Mouse (Mus musculus) brain, embryonic 14.5 days (tissue): Measurements from ENCODE around the gene Hcls1. TPM values are rescaled to one million over a fixed set of nuclear protein-coding genes. Genes with fewer than 3 reads are reported as not detected.
A peak's percentile ranks its signal among the peaks of the same experiment; 100 is the strongest.

Source experiments
- DNase-seq: peaks from one replicate; pipeline ENCODE4 v3.0.0-alpha.2; 2011; ENCODE audit warnings: low read depth
- CTCF ChIP-seq: fragments of 200-500 bp; IDR thresholded peaks from 2 replicates; pipeline ENCODE4 v1.5.1; 2012; ENCODE audit warnings: inconsistent platforms, mild to moderate bottlenecking, moderate library complexity, borderline replicate concordance; ENCODE audit not compliant: insufficient read depth, insufficient read length; ENCODE audit errors: extremely low read depth
- POLR2A ChIP-seq: fragments of 200-500 bp; IDR thresholded peaks from 2 replicates; pipeline ENCODE4 v1.6.1; 2012; ENCODE audit warnings: mild to moderate bottlenecking, inconsistent platforms, borderline replicate concordance; ENCODE audit not compliant: poor library complexity, insufficient read depth, insufficient read length, severe bottlenecking; ENCODE audit errors: extremely low read depth
- polyA plus RNA-seq: library from polyadenylated mRNA; depleted of rRNA; stranded (reverse); fragments of >200 nt; gene quantifications from 2 replicates; pipeline ENCODE4 v1.2.3, GENCODE M21; 2012

Hcls1 gene
- polyA plus RNA-seq, 1 experiment = 1.9 TPM

DNA sequence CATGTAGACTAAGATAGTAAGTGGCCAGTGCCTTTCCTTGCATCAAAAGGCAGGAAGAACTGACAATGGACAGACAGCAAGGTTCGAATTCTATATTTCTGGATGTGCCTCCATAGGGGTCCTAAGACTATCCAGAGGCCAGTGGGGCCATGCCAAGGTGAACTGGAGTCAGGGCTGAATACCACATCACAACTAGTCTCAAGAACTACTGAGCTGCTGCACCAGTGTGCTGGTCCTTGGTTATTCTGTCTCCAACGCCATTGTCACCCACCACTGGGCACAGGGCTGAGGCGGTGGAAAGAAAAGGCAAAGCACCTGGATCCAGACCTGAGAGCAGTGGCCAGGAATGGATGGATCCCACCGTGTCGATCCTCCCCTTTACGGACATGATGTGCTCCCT lies 2.2 kb upstream of the Hcls1 start:
- TF ChIP-seq POLR2A (no peak), CTCF (no peak)
- DNase-seq = no peak

DNA sequence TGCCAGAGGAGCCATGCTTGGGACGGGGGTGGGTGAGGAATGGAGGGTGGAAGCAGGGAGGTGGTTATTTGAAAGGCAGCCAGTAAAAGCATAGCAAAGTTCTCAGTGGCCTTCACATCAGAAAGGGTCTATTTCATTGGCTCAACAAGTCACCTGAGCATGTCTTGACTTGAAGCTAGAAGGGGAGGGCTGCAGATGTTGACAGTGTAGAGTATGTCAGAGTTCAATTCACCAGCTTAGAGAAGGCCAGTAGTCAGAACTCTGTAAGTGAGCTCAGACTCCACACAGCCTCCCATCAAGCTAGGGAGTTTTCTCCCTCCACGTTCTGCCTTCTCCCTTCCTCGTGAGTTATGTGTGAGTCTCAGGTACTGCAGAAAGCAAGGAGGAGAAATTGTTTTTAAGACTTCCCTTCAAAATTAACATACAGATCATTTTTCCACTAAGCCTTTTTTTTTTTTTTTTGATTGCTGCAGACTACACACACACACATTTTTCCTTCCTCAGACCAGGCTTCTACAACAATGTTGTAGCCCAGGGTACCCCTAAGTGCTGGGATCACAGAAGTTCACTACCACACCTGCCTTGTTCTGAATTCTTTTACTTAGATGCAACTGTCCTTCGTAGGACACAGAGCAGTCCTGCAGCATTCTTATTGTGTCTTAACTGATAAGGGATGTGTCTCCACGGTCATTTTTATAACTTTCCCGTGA lies 497 bp upstream of the Hcls1 start:
- DNase-seq = peak; percentile 3

DNA sequence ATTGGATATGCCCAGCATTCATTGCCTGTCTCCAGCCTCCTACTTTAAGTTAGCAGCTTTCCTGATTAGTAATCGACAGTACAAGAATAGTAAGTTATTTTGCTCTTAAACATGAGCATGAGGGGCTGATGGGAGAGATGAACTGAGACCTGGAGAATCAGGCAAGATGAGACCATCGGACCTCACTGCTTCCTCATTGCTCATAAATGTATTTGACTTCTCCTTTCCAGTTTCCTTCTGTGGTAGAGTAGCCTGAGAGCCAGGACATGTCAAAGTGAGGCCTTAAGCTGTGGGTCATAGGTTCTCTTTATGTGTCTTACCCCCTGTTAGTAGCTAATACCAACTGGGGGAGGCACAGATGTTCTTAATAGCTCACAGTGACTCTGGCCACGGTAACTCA lies 1.0 kb downstream of the Hcls1 start:
- DNase-seq = no peak
- no peak for TF ChIP-seq CTCF
- no peak for TF ChIP-seq POLR2A

More for the DNA sequence above, 497 bp upstream of the Hcls1 start:
- TF ChIP-seq CTCF = no peak
- no peak for TF ChIP-seq POLR2A

DNA sequence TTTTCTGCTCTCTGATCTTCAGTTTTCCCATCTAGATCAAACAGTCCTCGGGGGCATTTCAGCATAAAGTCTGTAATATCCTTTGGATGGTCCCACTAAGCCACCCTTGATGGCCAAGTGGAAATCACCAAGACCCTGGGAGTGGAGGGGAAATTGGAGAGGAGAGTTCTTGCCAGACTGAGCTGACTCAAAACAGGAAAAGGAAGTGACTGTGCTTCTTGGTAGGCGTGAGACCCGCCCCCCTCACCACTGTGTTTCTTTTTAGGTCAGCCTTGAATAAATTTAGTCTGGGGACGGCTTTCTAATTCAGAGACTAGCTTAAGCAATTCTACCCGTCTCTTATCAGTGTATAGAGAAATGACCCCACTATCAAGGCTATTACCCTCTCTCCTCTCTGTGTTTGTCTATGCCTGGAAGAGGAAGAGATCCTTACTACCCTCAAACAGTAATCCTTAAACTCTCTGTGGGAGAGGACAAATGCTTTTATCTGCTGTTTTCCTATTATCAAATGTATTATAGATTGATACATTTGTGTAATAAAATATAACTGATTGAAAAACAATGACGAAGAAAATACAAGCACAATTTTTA lies 6.4 kb downstream of the Hcls1 start:
- DNase-seq = no peak
- no peak for TF ChIP-seq POLR2A
- no peak for TF ChIP-seq CTCF

DNA sequence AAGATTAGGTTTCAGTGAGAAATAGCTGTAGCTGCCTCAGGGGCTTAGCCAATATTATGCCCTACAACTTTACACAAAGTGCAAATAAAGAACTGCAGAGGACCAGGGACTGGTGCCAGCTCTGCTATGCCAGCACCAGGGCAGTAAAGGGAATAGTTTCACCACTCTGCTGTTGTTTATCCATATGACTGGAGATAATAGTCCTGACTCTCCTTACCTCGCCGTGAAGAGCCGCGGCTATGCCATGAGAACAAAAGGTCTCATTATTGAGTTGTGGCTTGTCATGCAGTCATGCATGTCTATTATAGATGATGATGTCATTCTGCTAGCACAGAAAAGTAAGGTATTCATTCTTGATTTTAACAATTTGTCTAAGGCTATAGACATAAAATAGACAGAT lies 7.1 kb downstream of the Hcls1 start:
- no peak for TF ChIP-seq POLR2A
- TF ChIP-seq CTCF = no peak
- DNase-seq = peak; percentile 31

DNA sequence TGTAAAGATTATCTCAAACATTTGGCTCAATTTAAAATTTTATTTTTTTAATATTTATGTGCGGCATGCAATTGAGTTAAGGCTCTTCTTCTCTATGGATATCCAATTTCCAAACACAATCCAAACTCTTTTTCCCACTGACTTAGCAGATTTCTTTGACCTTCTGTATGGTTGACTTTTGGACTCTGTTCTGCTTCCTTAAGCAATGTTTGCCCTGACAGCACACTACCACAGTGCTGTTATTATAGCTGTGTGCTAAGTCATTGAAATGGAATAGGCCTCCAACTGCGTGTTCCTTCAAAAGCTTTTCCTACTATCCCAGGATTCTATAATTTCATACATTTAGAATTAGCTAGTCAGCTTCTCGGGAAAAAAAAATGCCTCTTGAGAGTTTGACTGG lies 8.8 kb downstream of the Hcls1 start:
- TF ChIP-seq CTCF = no peak
- TF ChIP-seq POLR2A = no peak
- DNase-seq = no peak

DNA sequence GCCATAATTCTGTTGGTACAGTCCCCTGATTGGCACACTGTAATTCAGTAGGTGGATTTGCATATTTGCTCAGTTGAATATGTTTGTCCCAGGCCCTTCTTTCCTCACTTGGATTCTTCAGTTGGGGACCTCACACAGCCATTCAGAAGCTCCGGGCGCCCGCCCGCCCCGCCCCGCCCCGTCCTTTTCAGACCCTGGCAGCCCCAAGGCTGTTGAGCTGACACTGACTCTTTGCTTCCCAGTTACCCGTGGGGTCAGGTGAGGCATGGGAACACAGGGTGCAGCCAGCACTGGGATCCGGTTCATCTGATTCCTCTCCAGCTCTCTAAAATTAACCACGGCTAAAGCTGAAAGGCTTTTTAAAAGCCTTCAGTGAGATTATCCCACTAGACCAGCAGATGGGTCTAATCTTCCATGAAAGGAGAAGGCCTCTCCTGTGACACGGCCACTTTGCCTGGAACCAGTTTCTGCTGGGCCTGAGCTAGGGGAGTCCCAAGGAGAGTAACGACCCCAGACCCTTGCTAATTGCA lies 10.2 kb downstream of the Hcls1 start:
- TF ChIP-seq CTCF (no peak), POLR2A (no peak)
- peak; percentile 49 for DNase-seq

DNA sequence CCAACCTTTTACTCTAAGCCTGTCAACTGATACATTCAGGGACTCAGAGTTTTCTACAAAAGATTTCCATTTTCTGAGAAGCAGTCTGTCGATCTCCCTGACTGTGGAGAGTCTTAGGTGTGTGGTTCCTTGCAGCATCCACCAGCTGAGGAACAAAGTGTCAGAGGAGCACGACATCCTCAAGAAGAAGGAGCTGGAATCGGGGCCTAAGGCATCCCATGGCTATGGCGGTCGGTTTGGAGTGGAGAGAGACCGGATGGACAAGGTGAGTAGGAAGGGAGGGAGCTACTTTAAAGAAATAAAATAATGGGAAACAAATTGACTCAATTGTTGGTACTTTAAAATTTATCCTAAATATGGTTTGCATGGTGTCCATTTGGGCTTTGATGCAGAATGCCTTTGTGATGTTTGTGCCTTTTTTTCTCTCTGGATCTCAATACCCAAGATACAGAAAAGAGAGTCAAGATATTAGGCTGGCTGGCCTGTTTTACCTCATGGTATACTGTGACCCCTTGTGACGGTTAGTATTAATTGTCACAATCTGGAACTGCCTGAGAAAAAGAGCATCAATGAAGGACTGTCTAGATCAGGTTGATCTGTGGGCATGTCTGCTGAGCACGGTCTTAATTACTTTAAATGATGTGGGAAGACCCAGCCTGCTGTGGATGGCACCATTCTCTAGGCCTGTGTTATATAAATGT lies 11.8 kb downstream of the Hcls1 start:
- TF ChIP-seq POLR2A = no peak
- no peak for TF ChIP-seq CTCF

DNA sequence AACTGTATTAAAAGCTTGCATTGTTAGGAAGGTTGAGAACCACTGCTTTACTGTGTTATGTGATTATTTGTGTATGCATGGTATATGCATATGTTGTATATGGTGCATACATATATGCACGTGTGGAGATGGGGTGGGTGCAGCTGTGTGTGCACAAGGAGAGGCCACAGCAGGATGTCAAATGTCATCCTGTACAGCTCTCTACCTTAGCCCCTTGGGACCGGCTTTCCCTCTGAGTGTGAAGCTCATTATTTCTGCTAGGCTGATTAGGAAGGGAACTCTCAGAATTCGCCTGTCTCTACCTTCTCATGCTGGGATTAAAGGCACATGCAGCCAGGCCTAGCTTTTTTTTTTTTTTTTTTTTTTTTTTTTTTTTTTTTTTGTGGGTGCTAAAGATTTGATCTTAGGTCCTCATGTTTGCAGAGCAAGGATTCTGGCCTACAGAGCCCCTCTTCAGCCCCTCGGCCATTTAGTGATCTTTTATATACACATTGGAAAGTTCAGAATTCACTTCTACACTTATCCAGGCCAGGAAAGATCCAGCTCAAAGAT lies 12.9 kb downstream of the Hcls1 start:
- TF ChIP-seq POLR2A (no peak), CTCF (no peak)
- DNase-seq = no peak

More for the DNA sequence above, 11.8 kb downstream of the Hcls1 start:
- DNase-seq = no peak

DNA sequence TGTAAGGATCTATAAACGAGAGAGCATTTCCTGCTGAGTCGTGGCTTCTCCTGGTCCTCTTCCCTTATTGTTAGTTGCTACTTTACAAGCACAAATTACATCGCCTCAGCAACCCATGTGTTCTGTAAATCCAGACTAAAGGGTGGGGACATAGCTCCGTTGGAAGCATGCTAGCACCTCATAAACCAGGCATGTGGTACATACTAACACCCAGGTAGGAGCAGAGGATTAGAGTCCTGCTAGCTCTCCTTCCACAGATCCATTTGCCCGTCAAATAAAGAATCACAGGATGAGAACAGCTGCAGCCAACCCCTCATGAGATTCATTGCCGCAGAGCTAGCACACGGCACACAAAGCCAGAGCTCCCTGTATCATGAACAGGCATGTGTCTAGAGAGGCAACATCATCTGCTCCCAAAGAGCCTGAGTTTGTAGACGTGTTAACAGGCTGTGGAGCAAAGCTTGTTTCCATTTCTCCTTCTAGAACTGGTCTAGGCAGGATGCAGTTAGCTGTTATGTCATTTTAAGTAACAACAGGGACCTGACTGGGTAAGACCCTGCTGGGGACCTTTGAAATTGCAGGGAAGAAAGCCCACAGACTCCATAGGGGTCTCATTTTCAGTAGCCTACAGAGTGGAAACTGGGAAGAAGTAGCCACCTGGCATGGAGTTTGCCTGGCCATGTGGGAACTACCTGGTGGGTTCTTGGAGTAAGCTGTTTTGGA lies 15.0 kb downstream of the Hcls1 start:
- TF ChIP-seq CTCF (no peak), POLR2A (no peak)
- DNase-seq = no peak

DNA sequence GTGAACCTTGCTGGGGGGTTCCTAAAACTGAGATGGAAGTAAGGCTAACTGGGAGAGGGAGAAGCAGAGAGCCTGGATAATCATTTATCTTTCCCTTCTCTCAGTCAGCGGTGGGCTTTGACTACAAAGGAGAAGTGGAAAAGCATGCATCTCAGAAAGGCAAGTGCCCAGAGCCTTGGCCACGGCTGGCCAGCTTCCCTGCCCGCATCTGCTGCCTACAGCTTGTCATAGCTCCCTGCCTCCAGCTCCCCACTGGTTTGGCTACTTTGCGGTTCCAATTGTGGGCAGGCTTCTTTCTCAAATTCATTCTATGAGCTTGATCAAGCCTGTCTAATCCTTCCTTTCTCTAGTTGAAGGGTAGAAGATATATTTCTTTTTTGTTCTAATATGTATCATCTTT lies 16.2 kb downstream of the Hcls1 start:
- DNase-seq = peak; percentile 34
- no peak for TF ChIP-seq POLR2A
- TF ChIP-seq CTCF = no peak

DNA sequence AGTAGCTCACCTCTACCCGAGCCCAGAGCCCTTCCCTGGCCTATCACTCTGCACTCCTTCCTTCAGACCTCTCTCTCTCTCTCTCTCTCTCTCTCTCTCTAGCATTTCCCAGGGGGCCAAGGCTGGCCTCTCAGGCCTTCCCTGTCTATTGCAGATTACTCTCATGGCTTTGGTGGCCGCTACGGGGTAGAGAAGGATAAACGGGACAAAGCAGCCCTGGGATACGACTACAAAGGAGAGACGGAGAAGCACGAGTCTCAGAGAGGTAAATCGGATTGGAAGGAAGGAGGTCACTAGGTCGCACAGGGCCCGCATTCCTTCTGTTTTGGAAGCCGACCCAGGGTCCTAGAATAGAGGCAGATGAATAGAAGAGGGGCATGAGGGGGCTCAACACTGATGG lies 20.3 kb downstream of the Hcls1 start:
- TF ChIP-seq CTCF (no peak), POLR2A (no peak)
- no peak for DNase-seq
